Comparison of ENCODE assay signal across 9 mouse cellular contexts in the genomic region with DNA sequence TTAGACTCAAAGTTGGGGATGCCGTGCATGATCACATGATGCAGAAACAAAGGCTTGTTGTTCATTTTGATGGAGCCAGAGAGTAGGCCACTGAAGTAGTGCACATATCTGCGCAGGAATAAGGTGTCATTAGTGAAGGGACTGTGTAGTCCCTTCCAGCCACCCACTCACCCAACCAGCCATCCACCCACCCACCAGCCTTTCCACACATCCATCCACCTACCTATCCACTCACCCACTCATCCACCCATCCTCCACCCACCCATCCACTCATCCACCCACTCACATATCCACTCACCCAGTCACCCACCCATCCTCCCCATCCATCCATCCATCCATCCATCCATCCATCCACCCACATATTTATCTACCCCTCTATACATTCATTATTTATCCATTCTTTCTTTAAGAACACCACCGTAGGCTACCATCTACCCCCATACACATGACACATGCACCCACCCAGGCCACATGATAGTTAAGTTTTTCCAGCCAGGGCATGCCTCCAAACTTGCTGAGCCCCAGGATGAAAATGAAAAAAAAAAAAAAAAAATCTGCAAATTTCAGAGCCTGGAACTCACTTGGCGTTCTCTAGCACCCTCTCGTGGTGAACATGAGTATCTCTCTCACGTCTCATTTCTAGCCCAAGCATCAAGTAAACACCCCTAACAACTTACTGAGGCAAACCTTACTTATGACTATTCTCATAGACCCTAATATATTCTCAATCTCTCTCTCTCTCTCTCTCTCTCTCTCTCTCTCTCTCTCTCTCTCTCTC.
DNase-seq lines count a peak whose midpoint lies in the region; ATAC-seq and TF ChIP-seq lines count a peak whose summit lies in the region.
"Had no signal": no experiment of that assay in that cellular context is flagged by ENCODE, and none has a peak within 500 bp of the region (broad histone marks: within the 10 kb centered on the region; RNA-seq: fewer than 3 reads in every experiment).

No protein-coding gene starts in this region.

- no peak overlapping the region for H3K27ac ChIP-seq in thymus, adult 2 months (ENCODE audit: control insufficient read depth, insufficient read depth, low read length)
- H3K27ac ChIP-seq in hindbrain, embryonic 16.5 days (ENCODE audit: low read depth, low read length), result no peak overlapping the region

- DNase-seq in gastrocnemius, adult 18-20 months (ENCODE audit: low spot score), result peak; percentile 72
- no peak for DNase-seq in gastrocnemius, adult 8-10 months (ENCODE audit: low spot score in 2 of 2)
- DNase-seq in thymus, adult 2 months, result peak; percentile 44
- no peak for DNase-seq in thymus, adult 18-20 months
- no peak for DNase-seq in spleen, postnatal 14 days (ENCODE audit: low spot score in 2 of 2)

- no peak overlapping the region for H3K4me2 ChIP-seq in hindbrain, embryonic 16.5 days (ENCODE audit: low read length)
- H3K4me2 ChIP-seq: limb, embryonic 12.5 days had no signal

- H3K4me3 ChIP-seq in thymus, adult 2 months (ENCODE audit: control insufficient read depth, insufficient read depth, low read length), result no peak overlapping the region
- H3K4me3 ChIP-seq in hindbrain, embryonic 16.5 days (ENCODE audit: low read length), result no peak overlapping the region
- H3K4me3 ChIP-seq: limb, embryonic 12.5 days had no signal

- no peak for TF ChIP-seq POLR2A in thymus, adult 2 months (IDR thresholded peaks at IDR 0.05; ENCODE audit: control insufficient read depth, extremely low read depth, insufficient read depth, low read length, poor library complexity)

- 50% methylated on average over 6 of the region's 6 CpGs for WGBS in thymus, adult 2 months
- 43% methylated on average over 6 of the region's 6 CpGs for WGBS in hindbrain, embryonic 16.5 days

- ATAC-seq in common myeloid progenitor, adult 5-6 weeks (replicated peaks; ENCODE audit: low read depth, poor library complexity, severe bottlenecking), result peak; percentile 69
- 0 out of 2 replicates have a peak, but pooled peaks have one; percentile 44 for ATAC-seq in hindbrain, embryonic 16.5 days
- peak; percentile 87 for ATAC-seq in megakaryocyte progenitor cell, adult 5-6 weeks (replicated peaks; ENCODE audit: poor library complexity)

- H3K36me3 ChIP-seq in thymus, adult 2 months (ENCODE audit: control insufficient read depth, insufficient read depth, low read length), result no peaks in the 10 kb centered on the region; the same call in 1 of the 2 replicates
- no peaks in the 10 kb centered on the region for H3K36me3 ChIP-seq in hindbrain, embryonic 16.5 days (ENCODE audit: control insufficient read depth, insufficient read depth, low read length)

- H3K27me3 ChIP-seq in thymus, adult 2 months (ENCODE audit: control insufficient read depth, insufficient read depth, low read length), result no peaks in the 10 kb centered on the region
- H3K27me3 ChIP-seq in hindbrain, embryonic 16.5 days (replicated peaks; ENCODE audit: control insufficient read depth, insufficient read depth, low read length), result no peaks in the 10 kb centered on the region
- H3K27me3 ChIP-seq: limb, embryonic 12.5 days had no signal

- no peaks in the 10 kb centered on the region for H3K9me3 ChIP-seq in hindbrain, embryonic 16.5 days (ENCODE audit: control insufficient read depth, low read length)
- H3K9me3 ChIP-seq: limb, embryonic 12.5 days had no signal

- H3K4me1 ChIP-seq in thymus, adult 2 months (replicated peaks; ENCODE audit: control insufficient read depth, insufficient read depth, low read length), result no peaks in the 10 kb centered on the region
- H3K4me1 ChIP-seq in hindbrain, embryonic 16.5 days (ENCODE audit: control insufficient read depth, insufficient read depth, low read depth, low read length), result no peaks in the 10 kb centered on the region

- TF ChIP-seq CTCF in thymus, adult 2 months (IDR thresholded peaks at IDR 0.05; ENCODE audit: borderline replicate concordance, control insufficient read depth, extremely low read depth, insufficient read depth, low read length, poor library complexity), result no peak

- no peak overlapping the region for H3K9ac ChIP-seq in hindbrain, embryonic 16.5 days (ENCODE audit: low read depth, low read length)
- H3K9ac ChIP-seq: limb, embryonic 12.5 days had no signal

Comparison
In these comparisons a context has a peak if more than half of its experiments do, and no peak if none do; other contexts are left out.
1. DNase-seq: peak in gastrocnemius, adult 18-20 months (single experiment) and thymus, adult 2 months (single experiment); none in gastrocnemius, adult 8-10 months (0 of 2), thymus, adult 18-20 months (0 of 2) and spleen, postnatal 14 days (0 of 2).
2. Peak in every context shown above with its lines, with median percentiles within 50 percentile points of each other: ATAC-seq.